ENCODE assay signal across 9 mouse cellular contexts in genomic region chr17:73196139-73196538, GRCm38 (mm10).
DNase-seq lines count a peak whose midpoint lies in the region; ATAC-seq and TF ChIP-seq lines count a peak whose summit lies in the region.
"Had no signal": no experiment of that assay in that cellular context is flagged by ENCODE, and none has a peak within 500 bp of the region (broad histone marks: within the 10 kb centered on the region; RNA-seq: fewer than 3 reads in every experiment).

No protein-coding gene starts in this region.

- no peak overlapping the region for H3K27ac ChIP-seq in neural tube, embryonic 11.5 days (ENCODE audit: low read depth, low read length)
- no peak overlapping the region for H3K27ac ChIP-seq in forebrain, embryonic 13.5 days
- H3K27ac ChIP-seq: liver, embryonic 13.5 days had no signal

- DNase-seq in layer of hippocampus, adult 11-12 months (ENCODE audit: low spot score), result peak; percentile 5
- DNase-seq in layer of hippocampus, postnatal 14 days (ENCODE audit: low spot score in 2 of 2), result no peak
- DNase-seq in c-Kit-positive CD71-positive TER-119-negative erythroid progenitor cells, embryonic 14.5 days (ENCODE audit: low read depth), result peak; percentile 11
- DNase-seq in neural tube, embryonic 11.5 days (ENCODE audit: low spot score), result peak; percentile 24
- DNase-seq in frontal cortex, postnatal 36 days (ENCODE audit: low spot score in 2 of 2), result no peak
- no peak for DNase-seq in layer of hippocampus, adult 9-11 months
- DNase-seq: liver, embryonic 13.5 days had no signal

- H3K36me3 ChIP-seq in E14TG2a.4 (ENCODE audit: insufficient read depth, low read length), result no peaks in the 10 kb centered on the region
- H3K36me3 ChIP-seq in neural tube, embryonic 11.5 days (ENCODE audit: control insufficient read depth, insufficient read depth, low read length), result no peaks in the 10 kb centered on the region
- no peaks in the 10 kb centered on the region for H3K36me3 ChIP-seq in forebrain, embryonic 13.5 days (ENCODE audit: poor library complexity, severe bottlenecking)
- H3K36me3 ChIP-seq: liver, embryonic 13.5 days had no signal

- no peaks in the 10 kb centered on the region for H3K4me1 ChIP-seq in E14TG2a.4 (replicated peaks; ENCODE audit: low read depth, low read length)
- H3K4me1 ChIP-seq in neural tube, embryonic 11.5 days (ENCODE audit: control insufficient read depth, insufficient read depth, low read length), result no peaks in the 10 kb centered on the region
- no peaks in the 10 kb centered on the region for H3K4me1 ChIP-seq in forebrain, embryonic 13.5 days
- H3K4me1 ChIP-seq: liver, embryonic 13.5 days had no signal

- no peak for ATAC-seq in neural tube, embryonic 11.5 days (ENCODE audit: insufficient read depth, low FRiP score, low TSS enrichment)
- ATAC-seq in forebrain, embryonic 13.5 days, result no peak

- TF ChIP-seq CTCF in E14TG2a.4 (conservative IDR thresholded peaks at IDR 0.05; ENCODE audit: low read length), result peak; percentile 53

- no peak overlapping the region for H3K9ac ChIP-seq in neural tube, embryonic 11.5 days (ENCODE audit: low read length)
- H3K9ac ChIP-seq in forebrain, embryonic 13.5 days, result no peak overlapping the region
- H3K9ac ChIP-seq: liver, embryonic 13.5 days had no signal

- WGBS in neural tube, embryonic 11.5 days, result 94% methylated on average over 1 of the region's 1 CpGs
- WGBS in forebrain, embryonic 13.5 days, result 100% methylated on average over 1 of the region's 1 CpGs

- no peak overlapping the region for H3K4me2 ChIP-seq in neural tube, embryonic 11.5 days (ENCODE audit: low read depth)
- H3K4me2 ChIP-seq in forebrain, embryonic 13.5 days, result no peak overlapping the region
- H3K4me2 ChIP-seq: liver, embryonic 13.5 days had no signal

- no peaks in the 10 kb centered on the region for H3K27me3 ChIP-seq in E14TG2a.4 (ENCODE audit: insufficient read depth, low read length)
- no peaks in the 10 kb centered on the region for H3K27me3 ChIP-seq in neural tube, embryonic 11.5 days (ENCODE audit: control insufficient read depth, insufficient read depth, low read length)
- H3K27me3 ChIP-seq in forebrain, embryonic 13.5 days, result no peaks in the 10 kb centered on the region
- H3K27me3 ChIP-seq: liver, embryonic 13.5 days had no signal

- H3K4me3 ChIP-seq in E14TG2a.4 (replicated peaks; ENCODE audit: low read length), result no peak overlapping the region
- no peak overlapping the region for H3K4me3 ChIP-seq in neural tube, embryonic 11.5 days (ENCODE audit: low read depth, low read length)
- no peak overlapping the region for H3K4me3 ChIP-seq in forebrain, embryonic 13.5 days
- H3K4me3 ChIP-seq: liver, embryonic 13.5 days had no signal

- no peaks in the 10 kb centered on the region for H3K9me3 ChIP-seq in E14TG2a.4 (ENCODE audit: low read length)
- no peaks in the 10 kb centered on the region for H3K9me3 ChIP-seq in neural tube, embryonic 11.5 days (ENCODE audit: control insufficient read depth, low read length)
- H3K9me3 ChIP-seq in forebrain, embryonic 13.5 days (replicated peaks), result no peaks in the 10 kb centered on the region
- H3K9me3 ChIP-seq: liver, embryonic 13.5 days had no signal

Comparison
In these comparisons a context has a peak if more than half of its experiments do, and no peak if none do; other contexts are left out.
1. DNase-seq: peak in layer of hippocampus, adult 11-12 months (single experiment), c-Kit-positive CD71-positive TER-119-negative erythroid progenitor cells, embryonic 14.5 days (single experiment) and neural tube, embryonic 11.5 days (single experiment); none in layer of hippocampus, postnatal 14 days (0 of 2), frontal cortex, postnatal 36 days (0 of 2) and layer of hippocampus, adult 9-11 months (single experiment).